Mouse (Mus musculus): Measurements from ENCODE around the gene Neurl1b.

DNA sequence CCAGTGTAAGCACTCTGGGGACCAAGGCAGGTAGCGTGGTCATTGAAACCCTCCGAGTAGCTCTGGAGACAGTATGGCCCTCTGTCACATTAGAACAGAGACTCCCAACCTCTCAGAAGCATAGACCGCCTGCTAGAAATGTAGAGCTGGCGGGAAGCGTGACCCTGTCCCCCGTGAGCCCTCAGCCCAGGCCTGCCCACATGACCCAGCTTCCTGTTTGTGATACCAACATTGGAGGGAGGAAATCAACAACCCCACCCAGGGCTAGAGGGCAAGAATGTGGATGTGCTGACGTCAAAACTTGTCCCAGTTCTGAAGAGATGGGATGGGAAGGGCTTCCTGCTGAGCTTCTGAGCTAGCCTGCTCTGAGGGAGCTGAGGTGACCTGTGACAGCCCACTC is 50.3 kb downstream of the Neurl1b start:
- TF ChIP-seq POLR2A (IDR thresholded peaks at IDR 0.05; ENCODE audit: insufficient read depth, low read depth, low read length) (no peak), CTCF (IDR thresholded peaks at IDR 0.05; ENCODE audit: insufficient read depth, low read depth, low read length) (no peak)

Measured in olfactory bulb, adult 2 months (tissue).